Mouse (Mus musculus): ENCODE results near the gene Slc16a9.

DNA sequence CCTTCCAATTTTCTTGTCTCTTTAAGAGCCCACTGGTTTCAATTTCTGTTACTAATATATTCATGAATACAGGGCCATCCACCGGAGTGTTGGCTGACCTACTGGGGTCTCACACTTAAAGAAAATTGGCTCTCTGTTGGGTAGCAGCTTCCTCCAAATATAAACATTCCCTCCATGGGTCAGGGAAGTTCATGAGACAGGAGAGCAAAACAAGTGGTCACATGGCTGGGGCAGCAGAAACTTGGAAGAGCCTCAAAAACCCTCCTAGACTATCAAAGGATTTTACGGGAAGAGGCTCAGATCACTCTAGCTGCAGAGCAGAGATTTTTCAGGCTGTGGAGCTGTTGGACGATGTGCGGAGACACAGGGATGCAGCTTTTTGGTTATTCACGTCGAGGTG lies 19.1 kb upstream of the Slc16a9 start:
- no peak for TF ChIP-seq E2F4 (IDR thresholded peaks at IDR 0.05; ENCODE audit: insufficient read depth)
- TF ChIP-seq POLR2A (IDR thresholded peaks at IDR 0.05; ENCODE audit: insufficient read length, low read depth): no peak
- no peak for TF ChIP-seq MAX (IDR thresholded peaks at IDR 0.05; ENCODE audit: low read depth)
- TF ChIP-seq POLR2AphosphoS2 (IDR thresholded peaks at IDR 0.05; ENCODE audit: insufficient read length, low read depth): no peak
- no peak for TF ChIP-seq MYOD1 (IDR thresholded peaks at IDR 0.05; ENCODE audit: control insufficient read depth in 1 of 3, insufficient read length in 2 of 3, low read depth in 2 of 3)
- no peak for TF ChIP-seq USF1 (IDR thresholded peaks at IDR 0.05; ENCODE audit: low read depth)
- no peak for TF ChIP-seq TCF12 (IDR thresholded peaks at IDR 0.05; ENCODE audit: insufficient read depth, poor library complexity, severe bottlenecking)
- TF ChIP-seq MYOG (IDR thresholded peaks at IDR 0.05; ENCODE audit: control insufficient read depth in 1 of 3, insufficient read depth in 1 of 3, insufficient read length in 2 of 3, low read depth in 2 of 3): no peak
